Mouse (Mus musculus) layer of hippocampus, adult 8-10 months (tissue): ENCODE measurements around the gene Gm8374. TPM values are rescaled to one million over a fixed set of nuclear protein-coding genes. Genes with fewer than 3 reads are reported as not detected.
"Not testable (repeated sequence)": the region's sequence is repeated elsewhere in the genome, so short reads cannot be mapped to it uniquely, and the experiment has no call there.

Experiments
- DNase-seq, 2 experiments: peaks; one replicate each; pipeline ENCODE4 v3.0.0; 2022; ENCODE audit warnings: low spot score in 2 of 2
- total RNA-seq, 4 experiments: library from RNA; stranded (reverse); gene quantifications; 2 replicates each; pipeline ENCODE4 v1.2.4; 2022

Gene Gm8374
- total RNA-seq = not detected

GRCm38 (mm10) chr14:7365034-7365433, at the start of gene Gm8374:
Gene Gm8374, minus strand, starts transcription at chr14:7365134.
- not testable (repeated sequence) for DNase-seq

GRCm38 (mm10) chr14:7332295-7332694, 32.6 kb downstream of the Gm8374 start, which contains the start of gene Gm5797:
Gene Gm5797, minus strand, starts transcription at chr14:7332395.
- DNase-seq = not testable (repeated sequence)

- peak in 1 of 2 experiments; percentile 2 for DNase-seq
Observed at GRCm38 (mm10) chr14:7315093-7315492, 49.8 kb downstream of the Gm8374 start.

GRCm38 (mm10) chr14:7314661-7315060, 50.3 kb downstream of the Gm8374 start, which contains the start of gene Gm3739:
Gene Gm3739, minus strand, starts transcription at chr14:7315049.
- DNase-seq = peak in 1 of 2 experiments; percentile 1

Other genes starting within 250 kb of the Gm8374 start
- gene Gm6676, start 239.7 kb downstream of the Gm8374 start, total RNA-seq = not detected
- 1 to 10 TPM; 1.5 to 2.1 (median 1.8) TPM for gene Gm3512, start 190.6 kb downstream of the Gm8374 start, total RNA-seq
- not detected for gene Gm16434, start 170.6 kb downstream of the Gm8374 start, total RNA-seq
- gene Gm3727, start 100.4 kb downstream of the Gm8374 start, total RNA-seq = not detected
- gene Gm3739, start 50.1 kb downstream of the Gm8374 start, total RNA-seq = under 1 TPM; 0.47 to 0.91 (median 0.82) TPM
- not detected for gene Gm5797, start 32.7 kb downstream of the Gm8374 start, total RNA-seq
- not detected for gene Gm3755, start 85.8 kb upstream of the Gm8374 start, total RNA-seq
- not detected for gene Gm3752, start 118.6 kb upstream of the Gm8374 start, total RNA-seq
- 10 to 100 TPM; 10.0 to 13.2 (median 10.2) TPM for gene Gm3558, start 203.4 kb upstream of the Gm8374 start, total RNA-seq
- not detected for gene Gm10338, start 230.5 kb upstream of the Gm8374 start, total RNA-seq